8 mouse cellular contexts compared by ENCODE assay signal in the genomic region with DNA sequence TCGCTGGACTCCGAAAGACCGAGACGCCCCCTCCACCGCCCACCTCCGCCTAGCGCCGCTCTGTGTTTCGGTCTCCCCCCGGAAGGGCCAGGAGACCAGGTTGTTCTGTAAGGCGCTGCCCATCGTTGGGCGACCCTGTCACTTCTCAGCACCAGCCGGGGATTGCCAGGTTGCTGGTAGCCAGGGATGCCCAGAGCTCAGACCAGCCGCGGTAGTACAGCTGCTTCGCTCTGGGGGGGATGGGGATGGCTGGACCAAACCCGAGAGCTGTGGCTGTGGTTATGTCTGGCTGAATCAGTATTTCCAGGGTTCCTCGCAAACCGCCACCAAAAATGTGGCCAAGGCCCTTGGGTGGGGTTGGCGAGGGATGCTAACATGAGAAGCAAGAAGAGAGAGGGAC. TPM values are rescaled to one million over a fixed set of nuclear protein-coding genes. Genes with fewer than 3 reads are reported as not detected.
DNase-seq lines count a peak whose midpoint lies in the region; ATAC-seq and TF ChIP-seq lines count a peak whose summit lies in the region.

No protein-coding gene starts in this region.

- peak overlapping the region; percentile 99 for H3K4me2 ChIP-seq in hindbrain, embryonic 15.5 days
- peak overlapping the region; percentile 91 for H3K4me2 ChIP-seq in midbrain, embryonic 15.5 days

- H3K36me3 ChIP-seq in kidney, adult 2 months (ENCODE audit: control insufficient read depth, insufficient read depth, low read length): no peaks in the 10 kb centered on the region
- no peaks in the 10 kb centered on the region for H3K36me3 ChIP-seq in hindbrain, embryonic 15.5 days
- H3K36me3 ChIP-seq in midbrain, embryonic 15.5 days (replicated peaks): no peaks in the 10 kb centered on the region

- TF ChIP-seq CTCF in kidney, adult 2 months (conservative IDR thresholded peaks at IDR 0.05; ENCODE audit: insufficient read depth, insufficient read length, low read depth, low read length): no peak

- peak overlapping the region; percentile 65 for H3K9ac ChIP-seq in hindbrain, embryonic 15.5 days
- peak overlapping the region; percentile 63 for H3K9ac ChIP-seq in midbrain, embryonic 15.5 days

- WGBS in kidney, adult 2 months: 2% methylated on average over 21 of the region's 21 CpGs
- 0% methylated on average over 21 of the region's 21 CpGs for WGBS in hindbrain, embryonic 15.5 days
- WGBS in midbrain, embryonic 15.5 days: under 1% methylated on average over 21 of the region's 21 CpGs

- H3K9me3 ChIP-seq in hindbrain, embryonic 15.5 days: no peaks in the 10 kb centered on the region
- H3K9me3 ChIP-seq in midbrain, embryonic 15.5 days: no peaks in the 10 kb centered on the region

- H3K4me1 ChIP-seq in kidney, adult 2 months (ENCODE audit: control insufficient read depth, insufficient read depth, low read length): no peaks in the 10 kb centered on the region
- H3K4me1 ChIP-seq in brown adipose tissue, adult 24 weeks (ENCODE audit: control insufficient read depth, insufficient read depth, insufficient read length, low read length): peaks cover 3% of the 10 kb centered on the region; the same call in 1 of the 2 replicates
- H3K4me1 ChIP-seq in hindbrain, embryonic 15.5 days (replicated peaks): peaks cover 48% of the 10 kb centered on the region
- peaks cover 38% of the 10 kb centered on the region for H3K4me1 ChIP-seq in midbrain, embryonic 15.5 days

- TF ChIP-seq POLR2A in kidney, adult 2 months (IDR thresholded peaks at IDR 0.05; ENCODE audit: low read depth, low read length): no peak

- no peak for ATAC-seq in hindbrain, embryonic 15.5 days (ENCODE audit: low FRiP score, low read depth)
- ATAC-seq in midbrain, embryonic 15.5 days (replicated peaks): no peak

- H3K27me3 ChIP-seq in kidney, adult 2 months (replicated peaks; ENCODE audit: control insufficient read depth, insufficient read depth, low read length): no peaks in the 10 kb centered on the region; the same call in 1 of the 2 replicates
- H3K27me3 ChIP-seq in hindbrain, embryonic 15.5 days: no peaks in the 10 kb centered on the region
- H3K27me3 ChIP-seq in midbrain, embryonic 15.5 days (replicated peaks): peaks cover 7% of the 10 kb centered on the region; the same call in 1 of the 2 replicates

- H3K4me3 ChIP-seq in kidney, adult 2 months (ENCODE audit: insufficient read depth, low read depth, low read length): peak overlapping the region; percentile 37
- peak overlapping the region; percentile 48 for H3K4me3 ChIP-seq in brown adipose tissue, adult 24 weeks (ENCODE audit: insufficient read depth, low read depth, low read length)
- H3K4me3 ChIP-seq in hindbrain, embryonic 15.5 days: peak overlapping the region; percentile 70
- peak overlapping the region; percentile 68 for H3K4me3 ChIP-seq in midbrain, embryonic 15.5 days

- H3K27ac ChIP-seq in kidney, adult 2 months (ENCODE audit: insufficient read depth, low read depth, low read length): no peak overlapping the region
- no peak overlapping the region for H3K27ac ChIP-seq in brown adipose tissue, adult 24 weeks (replicated peaks; ENCODE audit: low read depth, low read length)
- H3K27ac ChIP-seq in hindbrain, embryonic 15.5 days (replicated peaks): peak overlapping the region; percentile 85
- H3K27ac ChIP-seq in midbrain, embryonic 15.5 days: peak overlapping the region; percentile 78

- DNase-seq in kidney, adult 2 months: no peak
- no peak for DNase-seq in kidney, postnatal 25 days
- no peak for DNase-seq in embryo, embryonic 10.5 days (ENCODE audit: low spot score)
- no peak for DNase-seq in ovary, adult 18-20 months (ENCODE audit: low spot score)
- DNase-seq in gastrocnemius, adult 8-10 months (ENCODE audit: low spot score in 2 of 2): no peak

RNA-seq across cellular contexts. Expression of gene Man1c1, which starts 0.5 kb away (rescaled TPM):
- 4.6 and 4.7 TPM in 2 replicates for polyA plus RNA-seq in kidney, adult 2 months (2012; rRNA removed)
- 2.5 and 2.6 TPM in 2 replicates for polyA plus RNA-seq in brown adipose tissue, adult 24 weeks (2012; ENCODE audit: insufficient read depth, insufficient read length, missing spikeins)
- polyA plus RNA-seq in hindbrain, embryonic 15.5 days (2015; fragmentation: Nextera tagmentation; extraction: Ambion mirVana): 5.8 and 6.1 TPM in 2 replicates
- 3.8 and 4.3 TPM in 2 replicates for polyA plus RNA-seq in midbrain, embryonic 15.5 days (2015; fragmentation: Nextera tagmentation; extraction: Ambion mirVana)
- 1 to 10 TPM; 1.8 to 2.7 (median 2.1) TPM for total RNA-seq in gastrocnemius, adult 8-10 months (2022)

Comparison
In these comparisons a context has a peak if more than half of its experiments do, and no peak if none do; other contexts are left out.
1. H3K27ac ChIP-seq: peak in hindbrain, embryonic 15.5 days (single experiment) and midbrain, embryonic 15.5 days (single experiment); none in kidney, adult 2 months (single experiment) and brown adipose tissue, adult 24 weeks (single experiment).
2. Peak in every context shown above with its lines, with median percentiles within 50 percentile points of each other: H3K4me3 ChIP-seq.